Mouse (Mus musculus): ENCODE results near the gene Exoc8.

- TF ChIP-seq POLR2A (IDR thresholded peaks at IDR 0.05; ENCODE audit: insufficient read depth, low read depth, low read length), result no peak
- no peak for TF ChIP-seq CTCF (IDR thresholded peaks at IDR 0.05; ENCODE audit: insufficient read depth, low read depth, low read length)
These were observed 31.5 kb upstream of the Exoc8 start for GRCm38 (mm10) chr8:124929006-124929405.
